Mouse (Mus musculus): ENCODE measurements around the gene Cox7c.
"Not testable (repeated sequence)": the region's sequence is repeated elsewhere in the genome, so short reads cannot be mapped to it uniquely, and the experiment has no call there.

Gene Cox7c

DNA sequence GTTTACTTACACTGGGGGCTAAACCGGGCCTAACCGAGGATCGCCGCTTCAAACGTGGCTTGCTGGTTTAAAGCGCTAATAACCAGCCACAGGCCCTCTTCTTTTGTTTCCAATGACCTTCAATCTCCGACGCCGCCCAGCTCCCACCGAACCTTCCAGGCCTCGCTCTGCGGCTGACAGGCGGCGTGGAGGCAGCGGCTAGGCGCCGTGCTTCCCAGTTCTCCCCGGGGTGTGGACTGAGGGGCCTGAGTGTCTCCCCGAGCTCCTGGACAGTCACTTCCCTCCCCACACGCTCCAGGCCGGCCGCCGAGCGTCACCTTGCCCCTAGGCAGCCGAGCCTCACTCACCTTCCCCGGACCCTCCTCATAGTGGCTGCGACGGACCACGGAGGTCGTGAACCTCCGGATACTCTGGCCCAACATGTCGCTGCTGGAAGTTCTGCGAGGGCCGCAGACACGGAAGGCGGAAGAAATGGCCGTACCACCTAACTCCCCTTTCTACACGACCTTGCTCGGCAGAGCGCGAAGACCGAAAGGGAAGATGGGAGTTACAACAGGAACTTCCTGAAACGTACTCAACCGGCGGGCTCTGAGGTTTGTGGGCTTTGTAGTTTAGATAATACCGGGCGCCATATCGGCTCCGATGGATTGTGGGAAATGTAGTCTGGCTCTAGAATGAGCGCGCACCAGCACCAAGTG, at the start of gene Cox7c:
Gene Cox7c (minus strand): TSS at position 651 of the 698 bp plus-strand sequence.
- peak; percentile 78 for DNase-seq (ENCODE audit: low spot score)

DNA sequence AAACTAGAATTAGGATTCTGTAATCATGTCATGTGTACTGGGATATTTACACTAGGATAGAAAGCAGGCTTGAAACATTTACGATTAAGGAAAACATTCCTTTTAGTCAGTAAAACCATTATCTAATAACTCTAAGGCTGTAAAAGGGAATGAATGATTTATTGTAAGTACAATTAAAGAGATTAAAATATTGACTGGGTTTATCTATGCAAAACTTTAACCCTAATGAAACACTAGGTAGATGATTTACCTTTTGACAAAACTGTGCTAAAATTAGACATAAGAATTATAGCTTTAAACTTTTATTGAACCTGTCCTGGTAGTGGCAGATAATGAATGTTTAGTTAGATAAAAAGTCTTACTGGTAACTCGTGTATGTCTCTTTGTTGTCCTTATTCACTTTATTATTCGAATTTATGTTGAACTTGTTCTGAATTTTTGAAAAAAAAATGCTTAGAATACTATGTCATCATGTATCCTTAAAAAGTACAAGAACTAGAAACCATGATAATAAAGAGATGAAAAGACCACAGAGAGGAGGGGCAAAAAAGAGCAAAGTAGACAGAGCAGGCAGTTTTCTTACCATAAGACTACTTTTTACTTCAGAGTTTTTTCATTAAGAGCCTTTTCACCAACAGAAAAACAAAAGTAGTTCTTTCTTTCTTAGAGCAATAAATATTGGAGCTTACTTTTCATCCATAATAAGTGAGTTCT, 21.5 kb upstream of the Cox7c start:
- DNase-seq (ENCODE audit: low spot score) = no peak

DNA sequence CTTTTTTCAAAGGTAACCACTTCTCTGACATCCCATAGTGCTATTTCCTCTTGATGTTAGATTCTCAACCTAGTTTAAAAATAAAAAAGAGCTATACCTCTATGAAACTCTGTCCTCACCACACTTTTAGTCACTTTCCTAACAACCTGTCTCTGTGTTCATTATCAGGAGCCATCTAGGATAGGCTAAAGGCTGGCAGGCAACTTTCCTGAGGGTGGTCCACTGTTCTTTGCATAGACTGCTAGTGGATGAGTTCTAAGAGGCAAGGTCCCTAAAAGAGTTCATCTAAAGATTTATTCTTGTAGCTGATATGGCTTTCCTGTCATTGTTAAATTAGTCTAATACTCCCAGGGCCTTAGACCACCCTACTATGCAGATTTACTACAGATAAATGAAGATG, 20.8 kb upstream of the Cox7c start:
- no peak for DNase-seq (ENCODE audit: low spot score)

DNA sequence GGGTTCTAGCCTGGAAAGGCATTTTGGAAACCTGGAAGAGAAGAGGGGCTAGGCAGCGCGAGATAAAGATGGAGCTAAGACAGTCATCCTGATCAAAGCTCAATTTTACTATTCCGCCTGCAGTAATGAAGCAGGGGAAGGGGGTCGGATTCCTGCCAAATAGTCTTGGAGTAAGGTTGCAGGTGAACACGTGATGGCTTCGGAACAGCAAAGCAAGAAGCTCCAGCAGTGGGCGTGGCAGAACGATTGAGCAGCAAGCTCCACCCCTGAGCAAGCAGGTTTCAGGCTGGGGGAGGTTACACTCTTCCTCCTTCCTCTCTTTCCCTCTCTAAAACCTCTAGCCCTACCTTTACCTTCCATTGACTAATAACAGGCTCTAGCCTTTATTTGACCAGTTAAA, 7.4 kb upstream of the Cox7c start:
- DNase-seq (ENCODE audit: low spot score) = not testable (repeated sequence)

DNA sequence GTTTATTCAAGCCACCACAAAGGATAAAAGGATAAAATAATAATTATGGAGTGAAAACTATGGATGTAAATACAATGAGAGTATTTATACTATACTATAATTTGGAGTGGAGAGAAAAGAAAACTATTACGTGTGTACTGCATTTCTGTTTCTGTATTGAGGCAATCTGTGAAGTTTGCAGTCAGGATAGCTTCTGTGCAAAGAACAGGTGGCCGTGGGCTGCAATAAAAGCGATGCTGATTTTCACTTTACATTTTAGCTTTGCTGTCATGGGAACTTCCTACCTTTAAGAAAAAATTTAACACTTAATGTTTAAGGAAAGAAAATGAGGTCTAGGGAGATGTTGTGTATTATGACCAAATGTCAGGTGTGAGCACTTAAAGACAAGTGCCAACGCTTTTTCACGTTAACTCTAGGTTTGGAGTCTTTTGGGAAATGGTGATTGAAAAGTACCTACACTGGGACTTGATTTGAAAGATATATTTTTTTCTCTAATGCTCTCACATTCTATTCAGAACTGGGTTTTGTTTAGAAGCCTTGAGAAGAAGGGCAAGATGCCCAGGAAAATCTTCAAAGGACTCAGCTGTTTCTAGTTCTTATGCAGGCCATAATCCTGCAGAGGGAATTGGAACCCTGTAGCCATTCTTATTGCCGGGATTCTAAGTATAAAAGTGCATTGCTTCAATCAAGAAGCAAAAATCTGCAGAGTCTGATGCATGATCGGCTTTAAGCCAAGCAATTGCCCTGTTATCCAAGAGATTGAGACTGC, 41.6 kb downstream of the Cox7c start:
- DNase-seq (ENCODE audit: low spot score) = no peak
